Mouse (Mus musculus) hindbrain, embryonic 11.5 days (tissue): Measurements from ENCODE around the gene Adam19. TPM values are rescaled to one million over a fixed set of nuclear protein-coding genes. Genes with fewer than 3 reads are reported as not detected.
A peak's percentile ranks its signal among the peaks of the same experiment; 100 is the strongest.
"Not testable (repeated sequence)": the region's sequence is repeated elsewhere in the genome, so short reads cannot be mapped to it uniquely, and the experiment has no call there.

ENCODE experiments used
- ATAC-seq: fragments of 200-750 bp; cut with Nextera tagmentation; 2 replicates; pipeline ENCODE4 v1.8.0; 2017; ENCODE audit warnings: mild to moderate bottlenecking, moderate TSS enrichment, moderate library complexity; ENCODE audit not compliant: low FRiP score
- DNase-seq: peaks from one replicate; pipeline ENCODE4 v3.0.0-alpha.2; 2015; ENCODE audit warnings: low spot score
- H3K27ac ChIP-seq: fragments of 300-500 bp; sonication (generic); 2 replicates; pipeline ENCODE4 v1.5.1; 2014; ENCODE audit warnings: mild to moderate bottlenecking, low read depth, low read length
- H3K27me3 ChIP-seq: fragments of 300-500 bp; sonication (generic); 2 replicates; pipeline ENCODE4 v1.6.1; 2014; ENCODE audit warnings: mild to moderate bottlenecking, low read length, moderate library complexity, mixed read lengths; ENCODE audit not compliant: control insufficient read depth, insufficient read depth
- H3K36me3 ChIP-seq: fragments of 300-500 bp; sonication (generic); 2 replicates; pipeline ENCODE4 v1.6.1; 2014; ENCODE audit warnings: mild to moderate bottlenecking, low read length, moderate library complexity, mixed read lengths; ENCODE audit not compliant: control insufficient read depth, insufficient read depth
- H3K4me1 ChIP-seq: fragments of 300-500 bp; sonication (generic); replicated peaks from 2 replicates; pipeline ENCODE4 v1.6.1; 2014; ENCODE audit warnings: low read length, mixed read lengths; ENCODE audit not compliant: control insufficient read depth, insufficient read depth
- H3K4me2 ChIP-seq: fragments of 300-500 bp; sonication (generic); replicated peaks from 2 replicates; pipeline ENCODE4 v1.6.1; 2014; ENCODE audit warnings: mild to moderate bottlenecking, low read depth, low read length
- H3K4me3 ChIP-seq: fragments of 300-500 bp; sonication (generic); 2 replicates; pipeline ENCODE4 v1.5.1; 2014; ENCODE audit warnings: low read depth, low read length
- H3K9ac ChIP-seq: fragments of 300-500 bp; sonication (generic); 2 replicates; pipeline ENCODE4 v1.6.1; 2014; ENCODE audit warnings: low read depth, low read length
- H3K9me3 ChIP-seq: fragments of 300-500 bp; sonication (generic); 2 replicates; pipeline ENCODE4 v1.6.1; 2016; ENCODE audit warnings: low read length; ENCODE audit not compliant: control insufficient read depth
- WGBS: fragments of 180-500 bp; shearing (Covaris S2); extraction: QIAGEN DNeasy Blood & Tissue Kit; methylation state at CpG from one replicate; pipeline ENCODE4 v1.1.7; 2014; 5-methylcytosine and 5-hydroxymethylcytosine counted together
- polyA plus RNA-seq: library from polyadenylated mRNA; unstranded; fragments of >200 nt; fragmentation: Nextera tagmentation; extraction: Ambion mirVana; gene quantifications from 2 replicates; pipeline ENCODE4 v1.2.1, GENCODE M21; 2014

The Adam19 gene
- polyA plus RNA-seq, 1 experiment from 2014 or later: 9.4 TPM

GRCm38 (mm10) chr11:46047264-46047663 is 8.5 kb upstream of the Adam19 start:
- no peaks in the 10 kb centered on the region for H3K36me3 ChIP-seq
- H3K9ac ChIP-seq: no peak overlapping the region
- H3K4me2 ChIP-seq: no peak overlapping the region
- DNase-seq (no peak), ATAC-seq (no peak)
- 86% methylated on average over 3 of the region's 3 CpGs for WGBS
- no peaks in the 10 kb centered on the region for H3K4me1 ChIP-seq
- H3K27me3 ChIP-seq: no peaks in the 10 kb centered on the region
- no peaks in the 10 kb centered on the region for H3K9me3 ChIP-seq
- H3K4me3 ChIP-seq: no peak overlapping the region
- H3K27ac ChIP-seq: no peak overlapping the region

GRCm38 (mm10) chr11:46052105-46052659 is 3.6 kb upstream of the Adam19 start, which contains the start of gene Gm12166:
TSS of gene Gm12166 (minus strand) at chr11:46052321.
- peak; percentile 58 for DNase-seq
- not testable (repeated sequence) for H3K4me3 ChIP-seq, H3K9me3 ChIP-seq, H3K27ac ChIP-seq, H3K27me3 ChIP-seq, H3K9ac ChIP-seq, ATAC-seq, H3K4me2 ChIP-seq, H3K4me1 ChIP-seq, H3K36me3 ChIP-seq
- WGBS: 35% methylated on average over 19 of the region's 19 CpGs

- ATAC-seq, H3K27me3 ChIP-seq, H3K27ac ChIP-seq, H3K4me3 ChIP-seq, H3K4me1 ChIP-seq, H3K9ac ChIP-seq, H3K36me3 ChIP-seq, DNase-seq, H3K9me3 ChIP-seq, H3K4me2 ChIP-seq: not testable (repeated sequence)
- WGBS: 97% methylated on average over 3 of the region's 3 CpGs
Observed at GRCm38 (mm10) chr11:46053457-46053856, 2.3 kb upstream of the Adam19 start.

- Histone ChIP-seq H3K36me3 (no peaks in the 10 kb centered on the region), H3K27ac (no peak overlapping the region), H3K9ac (no peak overlapping the region), H3K4me3 (no peak overlapping the region), H3K4me1 (no peaks in the 10 kb centered on the region), H3K9me3 (no peaks in the 10 kb centered on the region), H3K4me2 (no peak overlapping the region), H3K27me3 (no peaks in the 10 kb centered on the region)
- WGBS: 50% methylated on average over 5 of the region's 5 CpGs
- ATAC-seq (no peak), DNase-seq (no peak)
Observed at GRCm38 (mm10) chr11:46054311-46054710, 1.5 kb upstream of the Adam19 start.

GRCm38 (mm10) chr11:46054911-46055895 is 589 bp upstream of the Adam19 start:
- Histone ChIP-seq H3K27ac (peak overlapping the region; percentile 88; the same call in 1 of the 2 replicates), H3K4me2 (peak overlapping the region; percentile 67), H3K4me1 (no peaks in the 10 kb centered on the region), H3K27me3 (no peaks in the 10 kb centered on the region), H3K4me3 (peak overlapping the region; percentile 66), H3K9me3 (no peaks in the 10 kb centered on the region), H3K9ac (peak overlapping the region; percentile 82), H3K36me3 (no peaks in the 10 kb centered on the region)
- ATAC-seq (peak; percentile 55), DNase-seq (no peak)
- 24% methylated on average over 13 of the region's 13 CpGs for WGBS

GRCm38 (mm10) chr11:46056770-46057411 is 1.1 kb downstream of the Adam19 start:
- 2% methylated on average over 25 of the region's 25 CpGs for WGBS
- DNase-seq (peak; percentile 50), ATAC-seq (peak; percentile 1; the same call in 1 of the 2 replicates)
- no peaks in the 10 kb centered on the region for H3K4me1 ChIP-seq
- no peaks in the 10 kb centered on the region for H3K27me3 ChIP-seq
- peak overlapping the region; percentile 82 for H3K9ac ChIP-seq
- no peaks in the 10 kb centered on the region for H3K9me3 ChIP-seq
- H3K27ac ChIP-seq: peak overlapping the region; percentile 88
- no peaks in the 10 kb centered on the region for H3K36me3 ChIP-seq
- H3K4me2 ChIP-seq: peak overlapping the region; percentile 67
- peak overlapping the region; percentile 66 for H3K4me3 ChIP-seq

- Histone ChIP-seq H3K27me3 (no peaks in the 10 kb centered on the region), H3K9ac (no peak overlapping the region), H3K27ac (no peak overlapping the region), H3K4me2 (no peak overlapping the region), H3K9me3 (no peaks in the 10 kb centered on the region), H3K4me3 (no peak overlapping the region), H3K36me3 (no peaks in the 10 kb centered on the region), H3K4me1 (no peaks in the 10 kb centered on the region)
- ATAC-seq (no peak), DNase-seq (no peak)
- 39% methylated on average over 9 of the region's 9 CpGs for WGBS
Observed at GRCm38 (mm10) chr11:46058011-46058410, 2.2 kb downstream of the Adam19 start.

DNA sequence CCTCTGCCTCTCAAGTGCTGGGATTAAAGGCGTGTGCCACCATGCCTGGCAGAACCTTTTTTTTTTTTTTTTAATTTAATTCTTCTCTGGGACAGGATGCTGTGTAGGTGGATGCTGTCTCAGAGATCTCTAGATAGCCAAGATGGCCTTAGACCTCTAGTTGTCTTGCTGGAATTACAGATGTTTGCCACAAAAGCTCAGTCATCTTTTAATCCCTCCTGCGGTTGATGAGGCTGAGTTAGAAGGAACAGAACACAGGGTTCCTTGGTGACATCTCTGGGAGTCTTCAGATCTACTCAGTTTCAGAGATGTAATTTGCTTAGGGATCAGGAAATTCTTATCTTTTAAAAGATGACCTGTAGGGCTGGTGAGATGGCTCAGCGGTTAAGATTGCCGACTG is 3.1 kb downstream of the Adam19 start:
- H3K9me3 ChIP-seq: no peaks in the 10 kb centered on the region
- H3K4me1 ChIP-seq: no peaks in the 10 kb centered on the region
- 94% methylated on average over 4 of the region's 4 CpGs for WGBS
- no peak overlapping the region for H3K27ac ChIP-seq
- H3K9ac ChIP-seq: no peak overlapping the region
- H3K4me3 ChIP-seq: no peak overlapping the region
- ATAC-seq: no peak
- H3K4me2 ChIP-seq: no peak overlapping the region
- H3K27me3 ChIP-seq: no peaks in the 10 kb centered on the region
- DNase-seq: no peak
- no peaks in the 10 kb centered on the region for H3K36me3 ChIP-seq
